Mouse (Mus musculus) lung, embryonic 16.5 days (tissue): Measurements from ENCODE around the gene Krt27. TPM values are rescaled to one million over a fixed set of nuclear protein-coding genes. Genes with fewer than 3 reads are reported as not detected.

ENCODE experiments used
- ATAC-seq: fragments of 200-750 bp; cut with Nextera tagmentation; 2 replicates; pipeline ENCODE4 v1.8.0; 2017; ENCODE audit warnings: low read depth, mild to moderate bottlenecking, moderate library complexity
- H3K27ac ChIP-seq: fragments of 300-500 bp; sonication (generic); 2 replicates; pipeline ENCODE4 v1.5.1; 2014; ENCODE audit warnings: mild to moderate bottlenecking, control low read depth, low read length
- H3K27me3 ChIP-seq: fragments of 300-500 bp; sonication (generic); 2 replicates; pipeline ENCODE4 v1.6.1; 2014; ENCODE audit warnings: low read depth, low read length, mixed read lengths; ENCODE audit not compliant: control insufficient read depth, insufficient read depth
- H3K36me3 ChIP-seq: fragments of 300-500 bp; sonication (generic); 2 replicates; pipeline ENCODE4 v1.6.1; 2014; ENCODE audit warnings: low read length; ENCODE audit not compliant: control insufficient read depth, insufficient read depth
- H3K4me1 ChIP-seq: fragments of 300-500 bp; sonication (generic); replicated peaks from 2 replicates; pipeline ENCODE4 v1.6.1; 2014; ENCODE audit warnings: low read length, mixed read lengths; ENCODE audit not compliant: control insufficient read depth, insufficient read depth
- H3K4me2 ChIP-seq: fragments of 300-500 bp; sonication (generic); 2 replicates; pipeline ENCODE4 v1.6.1; 2014; ENCODE audit warnings: low read depth, low read length, control low read depth
- H3K4me3 ChIP-seq: fragments of 300-500 bp; sonication (generic); 2 replicates; pipeline ENCODE4 v1.5.1; 2014; ENCODE audit warnings: mild to moderate bottlenecking, low read length, control low read depth
- H3K9ac ChIP-seq: fragments of 300-500 bp; sonication (generic); 2 replicates; pipeline ENCODE4 v1.6.1; 2014; ENCODE audit warnings: low read length, control low read depth
- H3K9me3 ChIP-seq: fragments of 300-500 bp; sonication (generic); 2 replicates; pipeline ENCODE4 v1.6.1; 2016; ENCODE audit warnings: low read length; ENCODE audit not compliant: control insufficient read depth
- WGBS: fragments of 180-500 bp; shearing (Covaris S2); extraction: QIAGEN DNeasy Blood & Tissue Kit; methylation state at CpG from one replicate; pipeline ENCODE4 v1.1.7; 2014; 5-methylcytosine and 5-hydroxymethylcytosine counted together
- polyA plus RNA-seq: library from polyadenylated mRNA; unstranded; fragments of >200 nt; fragmentation: Nextera tagmentation; extraction: Ambion mirVana; gene quantifications from 2 replicates; pipeline ENCODE4 v1.2.1, GENCODE M21; 2015

Gene Krt27
- not detected in 2 replicates for polyA plus RNA-seq

DNA sequence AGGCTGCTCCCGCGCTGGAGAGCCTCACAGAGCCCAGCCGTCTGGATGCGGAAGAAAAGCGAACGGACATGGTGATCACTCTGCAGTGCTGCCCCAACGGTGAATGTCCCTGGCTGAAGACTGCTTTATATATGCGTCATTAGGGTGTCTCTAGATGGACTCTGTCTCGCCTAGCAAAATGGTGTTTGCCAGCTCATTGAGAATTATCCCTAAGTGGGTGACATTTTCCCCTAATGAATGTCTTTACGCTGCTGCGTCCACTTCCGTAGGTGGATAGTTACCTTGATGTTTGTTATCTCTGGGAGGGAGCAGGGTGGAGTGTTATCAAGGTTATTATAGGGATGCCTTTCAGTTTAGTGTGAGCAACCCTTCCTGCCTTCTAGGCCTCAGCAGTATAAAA lies at the start of gene Krt27:
TSS of gene Krt27 (minus strand) at position 101 of the 400 bp plus-strand sequence.
- no peak within 1 kb of the TSS for H3K9ac ChIP-seq
- H3K4me1 ChIP-seq, result no peaks in the 10 kb centered on the region
- H3K27ac ChIP-seq, result no peak within 1 kb of the TSS
- H3K4me3 ChIP-seq, result no peak within 1 kb of the TSS
- H3K36me3 ChIP-seq, result no peaks in the 10 kb centered on the region
- no peak within 1 kb of the TSS for H3K4me2 ChIP-seq
- H3K27me3 ChIP-seq, result no peaks in the 10 kb centered on the region
- ATAC-seq, result no peak
- H3K9me3 ChIP-seq, result no peaks in the 10 kb centered on the region
- WGBS, result 63% methylated on average over 12 of the region's 12 CpGs

- Histone ChIP-seq H3K9me3 (no peaks in the 10 kb centered on the region), H3K27ac (no peak overlapping the region), H3K4me2 (no peak overlapping the region), H3K4me3 (no peak overlapping the region), H3K36me3 (no peaks in the 10 kb centered on the region), H3K27me3 (peaks cover 2% of the 10 kb centered on the region; the same call in 1 of the 2 replicates), H3K9ac (no peak overlapping the region), H3K4me1 (no peaks in the 10 kb centered on the region)
- 77% methylated on average over 13 of the region's 13 CpGs for WGBS
- no peak for ATAC-seq
Observed at GRCm38 (mm10) chr11:99399956-99400549, 49.1 kb upstream of the Krt27 start.

DNA sequence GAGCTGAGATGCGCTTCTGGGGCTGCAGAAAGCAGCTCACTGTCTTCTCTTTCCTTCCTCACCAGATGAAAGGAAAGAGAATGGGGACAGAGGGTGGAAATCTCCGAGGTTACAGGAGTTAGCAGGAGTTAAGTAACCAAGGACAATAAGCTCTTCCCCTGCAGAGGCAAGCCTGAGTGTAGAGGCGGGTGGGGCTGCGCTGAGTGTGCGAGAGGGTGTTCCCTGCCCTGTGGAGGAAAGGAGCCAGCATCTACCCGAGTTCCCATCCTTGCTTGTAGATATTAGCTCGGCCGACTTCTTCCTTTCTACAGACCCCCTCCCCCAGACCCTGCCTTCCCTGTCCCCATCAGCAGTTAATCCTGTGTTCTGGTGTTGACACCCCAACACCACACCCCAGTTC lies 47.9 kb upstream of the Krt27 start:
- H3K4me2 ChIP-seq, result no peak overlapping the region
- no peak overlapping the region for H3K27ac ChIP-seq
- ATAC-seq, result no peak
- peaks cover 2% of the 10 kb centered on the region; the same call in 1 of the 2 replicates for H3K27me3 ChIP-seq
- WGBS, result 44% methylated on average over 8 of the region's 8 CpGs
- H3K4me1 ChIP-seq, result no peaks in the 10 kb centered on the region
- no peak overlapping the region for H3K9ac ChIP-seq
- no peaks in the 10 kb centered on the region for H3K9me3 ChIP-seq
- no peaks in the 10 kb centered on the region for H3K36me3 ChIP-seq
- no peak overlapping the region for H3K4me3 ChIP-seq

GRCm38 (mm10) chr11:99398084-99398483 lies 47.2 kb upstream of the Krt27 start:
- H3K27me3 ChIP-seq, result peaks cover 2% of the 10 kb centered on the region; the same call in 1 of the 2 replicates
- 61% methylated on average over 3 of the region's 3 CpGs for WGBS
- H3K9me3 ChIP-seq, result no peaks in the 10 kb centered on the region
- no peak overlapping the region for H3K4me3 ChIP-seq
- ATAC-seq, result no peak
- no peak overlapping the region for H3K9ac ChIP-seq
- no peak overlapping the region for H3K4me2 ChIP-seq
- no peaks in the 10 kb centered on the region for H3K4me1 ChIP-seq
- no peak overlapping the region for H3K27ac ChIP-seq
- no peaks in the 10 kb centered on the region for H3K36me3 ChIP-seq

GRCm38 (mm10) chr11:99396661-99397060 lies 45.8 kb upstream of the Krt27 start:
- WGBS, result 88% methylated on average over 2 of the region's 2 CpGs
- ATAC-seq, result no peak

DNA sequence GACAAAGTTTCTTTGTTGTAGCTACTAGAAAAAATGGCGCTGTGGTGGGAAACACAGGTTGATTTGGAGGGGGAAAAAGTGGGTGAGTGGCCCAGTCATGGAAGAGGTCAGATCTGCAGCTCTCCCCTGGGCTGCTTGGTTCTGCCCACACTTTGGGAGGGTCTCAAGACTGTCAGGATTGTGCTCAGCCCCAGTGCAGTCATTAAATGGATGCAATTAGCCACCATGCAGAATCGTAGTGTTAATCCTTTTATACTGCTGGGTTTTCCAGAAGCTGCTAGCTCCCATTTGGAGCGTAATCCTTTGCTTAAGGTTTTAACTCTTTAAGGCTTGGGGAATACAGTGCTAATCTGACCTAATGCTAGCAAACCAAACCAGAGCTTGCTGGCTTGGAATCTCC lies 45.1 kb upstream of the Krt27 start:
- ATAC-seq, result no peak
- peaks cover 2% of the 10 kb centered on the region; the same call in 1 of the 2 replicates for H3K27me3 ChIP-seq
- WGBS, result 46% methylated on average over 3 of the region's 3 CpGs

More at GRCm38 (mm10) chr11:99396661-99397060, 45.8 kb upstream of the Krt27 start:
- Histone ChIP-seq H3K27me3 (peaks cover 2% of the 10 kb centered on the region; the same call in 1 of the 2 replicates), H3K9ac (no peak overlapping the region), H3K27ac (no peak overlapping the region), H3K4me1 (no peaks in the 10 kb centered on the region), H3K4me3 (no peak overlapping the region), H3K36me3 (no peaks in the 10 kb centered on the region), H3K9me3 (no peaks in the 10 kb centered on the region), H3K4me2 (no peak overlapping the region)

GRCm38 (mm10) chr11:99392492-99392891 lies 41.6 kb upstream of the Krt27 start:
- no peak overlapping the region for H3K9ac ChIP-seq
- no peaks in the 10 kb centered on the region for H3K4me1 ChIP-seq
- no peaks in the 10 kb centered on the region for H3K36me3 ChIP-seq
- no peak for ATAC-seq
- no peaks in the 10 kb centered on the region for H3K27me3 ChIP-seq
- no peaks in the 10 kb centered on the region for H3K9me3 ChIP-seq
- no peak overlapping the region for H3K27ac ChIP-seq
- no peak overlapping the region for H3K4me2 ChIP-seq
- 68% methylated on average over 10 of the region's 10 CpGs for WGBS
- no peak overlapping the region for H3K4me3 ChIP-seq

More for the DNA sequence above, 45.1 kb upstream of the Krt27 start:
- H3K4me3 ChIP-seq, result no peak overlapping the region
- H3K9me3 ChIP-seq, result no peaks in the 10 kb centered on the region
- no peak overlapping the region for H3K9ac ChIP-seq
- H3K36me3 ChIP-seq, result no peaks in the 10 kb centered on the region
- H3K4me2 ChIP-seq, result no peak overlapping the region
- H3K27ac ChIP-seq, result no peak overlapping the region
- no peaks in the 10 kb centered on the region for H3K4me1 ChIP-seq

- Histone ChIP-seq H3K9me3 (no peaks in the 10 kb centered on the region), H3K36me3 (no peaks in the 10 kb centered on the region), H3K27me3 (no peaks in the 10 kb centered on the region), H3K4me1 (peaks cover 5% of the 10 kb centered on the region), H3K27ac (no peak overlapping the region), H3K9ac (no peak overlapping the region), H3K4me2 (no peak overlapping the region), H3K4me3 (no peak overlapping the region)
- 75% methylated on average over 6 of the region's 6 CpGs for WGBS
- no peak for ATAC-seq
Observed at GRCm38 (mm10) chr11:99391375-99391774, 40.5 kb upstream of the Krt27 start.

DNA sequence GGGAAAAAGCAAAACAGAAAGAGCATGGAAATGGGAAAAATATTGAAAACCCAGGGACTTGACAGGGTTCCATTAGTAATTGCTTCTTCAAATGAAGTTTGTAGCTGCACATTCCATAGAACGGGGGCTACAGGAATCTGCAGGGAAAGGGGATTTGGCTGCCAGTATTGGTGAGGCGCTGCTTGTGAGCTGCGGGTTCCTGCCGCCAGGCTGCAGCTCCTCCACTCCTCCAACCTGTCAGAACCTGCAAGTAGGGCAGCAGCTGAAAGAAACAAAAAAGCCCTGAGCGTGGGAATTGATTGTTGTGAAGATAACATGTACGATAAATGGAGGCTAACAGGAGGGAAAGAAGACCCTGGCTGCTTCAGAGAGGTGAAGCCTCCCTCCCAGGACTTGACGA lies 40.0 kb upstream of the Krt27 start:
- Histone ChIP-seq H3K4me2 (no peak overlapping the region), H3K4me1 (peaks cover 5% of the 10 kb centered on the region), H3K36me3 (no peaks in the 10 kb centered on the region), H3K9me3 (no peaks in the 10 kb centered on the region), H3K4me3 (no peak overlapping the region), H3K9ac (no peak overlapping the region), H3K27me3 (no peaks in the 10 kb centered on the region), H3K27ac (no peak overlapping the region)
- ATAC-seq, result no peak
- 60% methylated on average over 7 of the region's 7 CpGs for WGBS
